Mouse (Mus musculus) liver, embryonic 14.5 days (tissue): ENCODE data around the gene Ddo.

Experiments
- CTCF ChIP-seq: IDR thresholded peaks from 2 replicates; pipeline ENCODE4 v1.5.1; 2016; ENCODE audit warnings: antibody characterized with exemption, low read depth, control low read depth
- EP300 ChIP-seq: IDR thresholded peaks from 2 replicates; pipeline ENCODE4 v1.6.1; 2016; ENCODE audit warnings: antibody characterized with exemption, low read depth

GRCm38 (mm10) chr10:40640406-40640805 lies 10.6 kb downstream of the Ddo start:
- TF ChIP-seq EP300: no peak
- no peak for TF ChIP-seq CTCF
